Mouse (Mus musculus) erythroid progenitor cell, adult 5-6 weeks (primary cell): ENCODE measurements at regions not wholly inside any gene's neighbourhood (a gene's known extent, or its start where the extent isn't known, plus 50 kb on each side); places are given as distances from the start of the nearest gene placed in this dataset.

Experiments used
- ATAC-seq: replicated peaks from 2 replicates; pipeline ENCODE4 v1.8.0; 2016; ENCODE audit warnings: moderate number of reproducible peaks, mild to moderate bottlenecking, moderate TSS enrichment, inconsistent platforms; ENCODE audit not compliant: poor library complexity, low FRiP score, severe bottlenecking

GRCm38 (mm10) chr1:89364547-89365305 lies 89.9 kb upstream of the Agap1 start:
- no peak for ATAC-seq

- no peak for ATAC-seq
Measured at GRCm38 (mm10) chr1:89366891-89367290, 87.7 kb upstream of the Agap1 start.

- ATAC-seq: no peak
Measured at GRCm38 (mm10) chr1:89373806-89374205, 80.8 kb upstream of the Agap1 start.

GRCm38 (mm10) chr1:89374271-89374670 lies 80.3 kb upstream of the Agap1 start:
- ATAC-seq: no peak

- ATAC-seq: no peak
Measured at GRCm38 (mm10) chr1:89382021-89382420, 72.6 kb upstream of the Agap1 start.

GRCm38 (mm10) chr1:89385111-89385510 lies 69.5 kb upstream of the Agap1 start:
- no peak for ATAC-seq

GRCm38 (mm10) chr1:89392711-89393110 lies 61.9 kb upstream of the Agap1 start:
- no peak for ATAC-seq

GRCm38 (mm10) chr1:89394471-89394870 lies 60.1 kb upstream of the Agap1 start:
- ATAC-seq: no peak

GRCm38 (mm10) chr1:89400734-89401202 lies 53.8 kb upstream of the Agap1 start:
- no peak for ATAC-seq

- ATAC-seq: no peak
Measured at GRCm38 (mm10) chr1:89402513-89403210, 51.9 kb upstream of the Agap1 start.

GRCm38 (mm10) chr1:89403551-89404050 lies 51.0 kb upstream of the Agap1 start:
- ATAC-seq: no peak
